Mouse (Mus musculus): ENCODE measurements around the gene Gm44503. TPM values are rescaled to one million over a fixed set of nuclear protein-coding genes. Genes with fewer than 3 reads are reported as not detected.

Gene Gm44503
- total and polyA plus RNA-seq, 3 experiments: not detected

DNA sequence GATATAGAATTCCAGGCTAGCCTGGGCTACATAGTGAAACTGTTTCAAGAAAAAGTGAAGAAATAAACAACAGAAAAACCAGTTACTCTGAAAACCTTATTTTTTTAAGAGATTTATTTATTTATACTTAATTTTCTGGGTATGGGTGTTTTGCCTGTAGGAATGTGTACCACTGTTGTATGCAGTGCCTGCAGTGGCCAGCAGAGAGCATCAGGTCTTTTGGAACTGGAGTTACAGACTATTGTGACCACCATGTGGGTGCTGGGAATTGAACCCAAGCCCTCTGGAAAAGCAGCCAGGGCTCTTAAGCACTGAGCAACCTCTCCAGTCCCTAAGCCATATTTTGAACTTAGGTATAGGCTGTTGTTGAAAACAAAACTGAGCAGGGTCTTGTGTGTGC is 14.3 kb downstream of the Gm44503 start:
- DNase-seq (ENCODE audit: low read depth, low spot score): no peak
- no peaks in the 10 kb centered on the region for H3K36me3 ChIP-seq (ENCODE audit: control insufficient read depth in 1 of 2, insufficient read depth in 2 of 2, low read length in 2 of 2)
- TF ChIP-seq SMC3 (IDR thresholded peaks at IDR 0.05; ENCODE audit: low read depth, low read length) (peak; percentile 37), MYB (IDR thresholded peaks at IDR 0.05; ENCODE audit: low read depth, low read length) (no peak), MXI1 (IDR thresholded peaks at IDR 0.05; ENCODE audit: low read depth, low read length) (no peak), CTCF (IDR thresholded peaks at IDR 0.05 in 2 of 3, conservative IDR thresholded peaks at IDR 0.05 in 1 of 3; ENCODE audit: control insufficient read depth in 1 of 3, insufficient read depth in 1 of 3, low read depth in 2 of 3, low read length in 3 of 3, poor library complexity in 1 of 3, severe bottlenecking in 1 of 3) (peak; percentile 17 to 32 (median 25); a peak in 5 of 6 replicates)

DNA sequence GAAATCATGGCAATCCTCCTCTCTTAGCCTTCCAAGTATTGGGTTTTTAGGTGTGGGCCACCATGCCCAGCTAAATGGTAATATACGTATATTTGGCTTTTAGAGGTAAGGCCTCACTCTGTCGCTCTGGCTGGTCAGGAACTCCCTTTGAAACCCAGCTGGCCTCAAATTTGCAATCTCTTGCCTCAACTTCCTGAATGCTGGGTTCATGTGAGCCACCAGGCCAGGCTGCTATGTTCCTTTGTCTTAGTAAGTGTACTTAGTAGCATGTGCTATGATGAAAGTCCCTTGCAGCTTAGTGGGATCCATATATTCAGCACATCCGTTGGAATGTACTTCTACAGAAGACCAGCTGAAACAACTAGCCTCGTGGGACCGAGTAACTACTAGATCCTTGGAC is 16.1 kb downstream of the Gm44503 start:
- TF ChIP-seq POLR2A (IDR thresholded peaks at IDR 0.05; ENCODE audit: control insufficient read depth in 1 of 2, insufficient read depth in 1 of 2, low read depth in 1 of 2, low read length in 2 of 2, poor library complexity in 1 of 2) (no peak), MAX (IDR thresholded peaks at IDR 0.05; ENCODE audit: low read length) (no peak), ELF1 (IDR thresholded peaks at IDR 0.05; ENCODE audit: low read depth, low read length) (no peak), EP300 (IDR thresholded peaks at IDR 0.05; ENCODE audit: low read depth in 1 of 2, low read length in 2 of 2) (no peak), ZKSCAN1 (IDR thresholded peaks at IDR 0.05; ENCODE audit: low read depth, low read length) (no peak), NELFE (IDR thresholded peaks at IDR 0.05; ENCODE audit: low read depth, low read length) (no peak), TAL1 (IDR thresholded peaks at IDR 0.05; ENCODE audit: low read length) (no peak), JUND (IDR thresholded peaks at IDR 0.05; ENCODE audit: low read depth, low read length) (no peak), ZNF384 (IDR thresholded peaks at IDR 0.05; ENCODE audit: low read depth, low read length) (no peak), MYB (IDR thresholded peaks at IDR 0.05; ENCODE audit: low read depth, low read length) (no peak), GATA1 (IDR thresholded peaks at IDR 0.05; ENCODE audit: low read depth, low read length) (no peak), MYC (IDR thresholded peaks at IDR 0.05; ENCODE audit: low read depth, low read length) (no peak), NRF1 (IDR thresholded peaks at IDR 0.05; ENCODE audit: insufficient read depth, low read depth, low read length, poor library complexity, severe bottlenecking) (no peak)
- H3K27ac ChIP-seq (ENCODE audit: control insufficient read depth, low read depth, low read length): no peak overlapping the region
- no peaks in the 10 kb centered on the region for H3K36me3 ChIP-seq (ENCODE audit: control insufficient read depth in 1 of 2, insufficient read depth in 2 of 2, low read length in 2 of 2)

More for the DNA sequence above, 14.3 kb downstream of the Gm44503 start:
- H3K27me3 ChIP-seq (ENCODE audit: control insufficient read depth in 1 of 2, insufficient read depth in 2 of 2, low read length in 2 of 2): no peaks in the 10 kb centered on the region
- H3K4me3 ChIP-seq (ENCODE audit: control insufficient read depth in 1 of 2, insufficient read depth in 1 of 2, low read depth in 2 of 2, low read length in 2 of 2): no peak overlapping the region
- no peaks in the 10 kb centered on the region for H3K9me3 ChIP-seq (replicated peaks; ENCODE audit: insufficient read depth, low read length)
- no peaks in the 10 kb centered on the region for H3K4me1 ChIP-seq (ENCODE audit: control insufficient read depth in 1 of 2, insufficient read depth in 2 of 2, low read length in 2 of 2)
- H3K27ac ChIP-seq (ENCODE audit: control insufficient read depth, low read depth, low read length): no peak overlapping the region
- H3K9ac ChIP-seq (ENCODE audit: control insufficient read depth, low read depth, low read length, poor library complexity, severe bottlenecking): no peak overlapping the region
- no peaks in the 10 kb centered on the region for H3K79me2 ChIP-seq (ENCODE audit: control insufficient read depth, insufficient read depth, low read length, poor library complexity)

DNA sequence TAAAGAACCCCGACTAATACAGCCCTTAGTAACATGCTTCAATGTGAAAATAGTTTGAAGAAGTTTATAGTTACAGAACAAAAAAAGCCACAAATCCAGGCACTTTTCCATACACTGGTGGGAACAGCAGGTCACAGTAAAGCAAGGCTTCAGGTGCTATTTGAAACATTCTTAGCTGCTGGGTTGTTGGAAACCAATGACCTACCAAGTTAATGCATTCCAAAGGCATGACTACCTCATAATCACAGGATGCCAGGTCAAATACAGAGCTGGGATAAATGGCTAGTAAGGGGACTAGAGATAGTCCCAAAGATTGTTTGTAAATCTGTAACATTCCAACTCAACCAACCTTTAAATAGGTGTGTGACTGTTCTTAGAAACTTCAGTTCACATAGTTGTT is 16.6 kb downstream of the Gm44503 start:
- Histone ChIP-seq H3K27me3 (ENCODE audit: control insufficient read depth in 1 of 2, insufficient read depth in 2 of 2, low read length in 2 of 2) (no peaks in the 10 kb centered on the region), H3K9ac (ENCODE audit: control insufficient read depth, low read depth, low read length, poor library complexity, severe bottlenecking) (no peak overlapping the region), H3K4me3 (ENCODE audit: control insufficient read depth in 1 of 2, insufficient read depth in 1 of 2, low read depth in 2 of 2, low read length in 2 of 2) (no peak overlapping the region), H3K27ac (ENCODE audit: control insufficient read depth, low read depth, low read length) (no peak overlapping the region), H3K9me3 (replicated peaks; ENCODE audit: insufficient read depth, low read length) (no peaks in the 10 kb centered on the region), H3K4me1 (ENCODE audit: control insufficient read depth in 1 of 2, insufficient read depth in 2 of 2, low read length in 2 of 2) (no peaks in the 10 kb centered on the region), H3K36me3 (ENCODE audit: control insufficient read depth in 1 of 2, insufficient read depth in 2 of 2, low read length in 2 of 2) (no peaks in the 10 kb centered on the region), H3K79me2 (ENCODE audit: control insufficient read depth, insufficient read depth, low read length, poor library complexity) (no peaks in the 10 kb centered on the region)
- TF ChIP-seq HCFC1 (IDR thresholded peaks at IDR 0.05; ENCODE audit: low read depth, low read length) (no peak), TAL1 (IDR thresholded peaks at IDR 0.05; ENCODE audit: low read length) (no peak), RAD21 (IDR thresholded peaks at IDR 0.05; ENCODE audit: low read depth, low read length) (no peak), NRF1 (IDR thresholded peaks at IDR 0.05; ENCODE audit: insufficient read depth, low read depth, low read length, poor library complexity, severe bottlenecking) (no peak), CHD2 (IDR thresholded peaks at IDR 0.05; ENCODE audit: low read length) (no peak), TCF12 (IDR thresholded peaks at IDR 0.05; ENCODE audit: low read depth, low read length) (no peak), GATA1 (IDR thresholded peaks at IDR 0.05; ENCODE audit: low read depth, low read length) (no peak), ZNF384 (IDR thresholded peaks at IDR 0.05; ENCODE audit: low read depth, low read length) (no peak), MYC (IDR thresholded peaks at IDR 0.05; ENCODE audit: low read depth, low read length) (no peak), MAX (IDR thresholded peaks at IDR 0.05; ENCODE audit: low read length) (no peak), GABPA (IDR thresholded peaks at IDR 0.05; ENCODE audit: low read depth, low read length) (no peak), USF1 (IDR thresholded peaks at IDR 0.05; ENCODE audit: low read depth, low read length) (no peak), ZMIZ1 (IDR thresholded peaks at IDR 0.05; ENCODE audit: low read depth, low read length) (no peak)
- DNase-seq (ENCODE audit: low read depth, low spot score): no peak

More for the DNA sequence above, 16.1 kb downstream of the Gm44503 start:
- Histone ChIP-seq H3K27me3 (ENCODE audit: control insufficient read depth in 1 of 2, insufficient read depth in 2 of 2, low read length in 2 of 2) (no peaks in the 10 kb centered on the region), H3K4me1 (ENCODE audit: control insufficient read depth in 1 of 2, insufficient read depth in 2 of 2, low read length in 2 of 2) (no peaks in the 10 kb centered on the region), H3K79me2 (ENCODE audit: control insufficient read depth, insufficient read depth, low read length, poor library complexity) (no peaks in the 10 kb centered on the region), H3K9ac (ENCODE audit: control insufficient read depth, low read depth, low read length, poor library complexity, severe bottlenecking) (no peak overlapping the region), H3K9me3 (replicated peaks; ENCODE audit: insufficient read depth, low read length) (no peaks in the 10 kb centered on the region), H3K4me3 (ENCODE audit: control insufficient read depth in 1 of 2, insufficient read depth in 1 of 2, low read depth in 2 of 2, low read length in 2 of 2) (no peak overlapping the region)
- no peak for DNase-seq (ENCODE audit: low read depth, low spot score)

Measured in MEL (cell line).